Mouse (Mus musculus) embryonic facial prominence, embryonic 14.5 days (tissue): ENCODE results near the gene Camk2g. TPM values are rescaled to one million over a fixed set of nuclear protein-coding genes. Genes with fewer than 3 reads are reported as not detected.

ENCODE experiments used
- ATAC-seq: fragments of 200-750 bp; cut with Nextera tagmentation; 2 replicates; pipeline ENCODE4 v1.8.0; 2017; ENCODE audit warnings: low read depth, moderate number of reproducible peaks, moderate TSS enrichment
- DNase-seq: peaks from one replicate; pipeline ENCODE4 v3.0.0-alpha.2; 2015; ENCODE audit warnings: low spot score
- H3K27ac ChIP-seq: fragments of 300-500 bp; sonication (generic); replicated peaks from 2 replicates; pipeline ENCODE4 v1.5.1; 2014; ENCODE audit warnings: low read depth, mild to moderate bottlenecking, low read length, moderate library complexity
- H3K27me3 ChIP-seq: fragments of 300-500 bp; sonication (generic); replicated peaks from 2 replicates; pipeline ENCODE4 v1.6.1; 2014; ENCODE audit warnings: low read length; ENCODE audit not compliant: control insufficient read depth, insufficient read depth
- H3K36me3 ChIP-seq: fragments of 300-500 bp; sonication (generic); 2 replicates; pipeline ENCODE4 v1.6.1; 2014; ENCODE audit warnings: low read length, mixed read lengths; ENCODE audit not compliant: control insufficient read depth, insufficient read depth
- H3K4me1 ChIP-seq: fragments of 300-500 bp; sonication (generic); 2 replicates; pipeline ENCODE4 v1.6.1; 2014; ENCODE audit warnings: antibody characterized with exemption, low read length; ENCODE audit not compliant: control insufficient read depth, insufficient read depth
- H3K4me2 ChIP-seq: fragments of 300-500 bp; sonication (generic); 2 replicates; pipeline ENCODE4 v1.6.1; 2014; ENCODE audit warnings: low read depth, mild to moderate bottlenecking, low read length, moderate library complexity, mixed read lengths
- H3K4me3 ChIP-seq: fragments of 300-500 bp; sonication (generic); 2 replicates; pipeline ENCODE4 v1.5.1; 2014; ENCODE audit warnings: low read depth, mild to moderate bottlenecking, low read length
- H3K9ac ChIP-seq: fragments of 300-500 bp; sonication (generic); 2 replicates; pipeline ENCODE4 v1.6.1; 2014; ENCODE audit warnings: low read depth, mild to moderate bottlenecking, low read length, moderate library complexity, mixed read lengths
- H3K9me3 ChIP-seq: fragments of 300-500 bp; sonication (generic); 2 replicates; pipeline ENCODE4 v1.6.1; 2016; ENCODE audit warnings: low read length; ENCODE audit not compliant: control insufficient read depth
- WGBS: fragments of 180-500 bp; shearing (Covaris S2); extraction: QIAGEN DNeasy Blood & Tissue Kit; methylation state at CpG from one replicate; pipeline ENCODE4 v1.1.7; 2014; 5-methylcytosine and 5-hydroxymethylcytosine counted together
- polyA plus RNA-seq: library from polyadenylated mRNA; unstranded; fragments of >200 nt; fragmentation: Nextera tagmentation; extraction: Ambion mirVana; gene quantifications from 2 replicates; pipeline ENCODE4 v1.2.1, GENCODE M21; 2014

Camk2g gene
- polyA plus RNA-seq, 1 experiment from 2014 or later = 54.6 TPM

DNA sequence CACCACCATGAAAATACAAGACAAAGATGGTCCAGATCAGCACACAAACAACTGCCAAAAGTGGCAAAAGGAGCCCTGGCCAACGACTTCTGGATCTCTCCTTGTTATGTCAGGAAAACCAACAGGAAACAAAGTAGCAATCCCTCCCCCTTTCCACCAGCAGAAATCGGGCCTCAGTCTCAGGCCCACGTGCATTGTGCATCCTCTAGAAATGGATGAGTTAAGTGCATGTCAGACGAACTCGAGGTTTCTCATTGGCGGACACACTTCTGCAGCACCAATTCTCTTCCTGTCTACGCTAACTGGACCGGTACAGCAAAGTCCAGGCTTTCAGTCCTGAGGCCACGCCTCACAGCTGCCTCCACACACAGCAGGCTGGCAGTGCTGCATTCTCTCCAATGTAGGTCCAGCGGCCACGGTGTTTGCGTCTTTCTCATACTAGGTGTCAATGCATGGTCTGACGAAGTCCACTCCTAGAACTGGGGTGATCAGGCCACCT lies 57.9 kb downstream of the Camk2g start:
- H3K4me3 ChIP-seq = no peak overlapping the region
- peaks cover 59% of the 10 kb centered on the region for H3K36me3 ChIP-seq
- no peaks in the 10 kb centered on the region for H3K9me3 ChIP-seq
- H3K4me1 ChIP-seq = peaks cover 14% of the 10 kb centered on the region
- no peak for ATAC-seq
- no peak for DNase-seq
- WGBS = 84% methylated on average over 13 of the region's 13 CpGs
- H3K9ac ChIP-seq = no peak overlapping the region
- H3K4me2 ChIP-seq = no peak overlapping the region
- H3K27me3 ChIP-seq = no peaks in the 10 kb centered on the region
- H3K27ac ChIP-seq = no peak overlapping the region

DNA sequence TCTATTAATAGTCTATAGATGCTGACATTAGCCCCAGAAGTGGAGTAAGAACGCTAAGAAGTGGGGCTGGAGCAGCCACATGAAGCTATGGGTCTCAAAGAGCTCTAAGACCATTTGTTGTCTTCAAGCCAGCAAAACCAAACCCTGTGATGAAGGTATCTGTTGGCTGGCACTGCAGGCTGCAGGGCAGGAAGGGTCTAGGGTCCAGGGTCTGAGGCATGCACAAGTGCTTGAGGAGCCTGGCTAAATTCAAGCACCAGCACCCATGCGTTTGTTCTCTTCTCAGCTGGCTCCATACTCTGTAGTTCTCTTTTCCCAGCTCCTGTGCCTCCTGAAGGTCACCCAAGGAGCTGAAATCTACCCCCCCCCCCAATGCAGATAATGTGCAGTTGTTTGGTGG lies 58.8 kb downstream of the Camk2g start:
- H3K4me2 ChIP-seq = peak overlapping the region; percentile 66; the same call in 1 of the 2 replicates
- DNase-seq = no peak

DNA sequence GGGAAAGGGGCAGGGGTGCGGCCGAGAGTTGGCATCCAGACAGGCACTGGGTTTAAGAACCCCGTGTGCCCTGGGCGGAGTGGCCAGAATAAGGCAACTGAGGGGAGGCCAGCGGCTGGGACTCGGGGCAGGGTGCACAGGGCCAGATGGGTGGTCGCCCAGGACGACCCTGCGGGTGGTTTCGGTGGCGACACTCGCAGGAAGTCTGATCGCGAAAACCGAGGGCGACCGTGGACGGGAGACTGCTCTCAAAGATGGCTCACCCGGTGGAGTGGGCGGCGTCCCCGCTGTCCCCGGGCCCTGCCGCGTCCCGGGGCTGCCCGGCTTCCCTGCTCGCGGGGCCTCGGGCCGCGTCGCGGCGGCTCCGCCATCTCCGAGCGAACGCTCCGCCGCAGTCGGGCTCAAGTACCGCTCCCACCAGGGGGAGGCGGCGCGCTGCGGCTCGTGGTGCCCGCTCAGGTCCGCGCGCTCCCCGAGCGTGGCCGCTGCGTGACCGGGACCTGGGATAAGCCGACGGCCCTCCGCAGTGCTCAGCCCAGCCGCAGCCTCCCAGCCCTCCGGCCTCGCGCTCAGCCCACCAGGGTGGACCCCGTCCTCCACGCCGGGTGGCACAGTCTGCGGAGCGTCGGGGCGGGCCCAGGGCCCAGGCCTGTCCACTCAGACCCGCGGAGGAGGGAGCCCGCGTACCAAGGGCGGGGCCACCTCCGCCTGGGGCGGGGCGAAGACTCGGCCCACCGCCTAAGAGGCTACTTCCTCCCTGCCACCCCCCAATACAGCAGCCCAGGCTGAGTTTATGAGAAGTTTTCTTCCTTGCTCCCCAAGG lies 59.7 kb downstream of the Camk2g start, which contains the start of gene Ndst2:
Gene Ndst2, minus strand, starts transcription at position 611 of the 823 bp plus-strand sequence.
- ATAC-seq (peak; percentile 99), DNase-seq (peak; percentile 96)
- Histone ChIP-seq H3K9ac (peak within 1 kb of the TSS; percentile 95), H3K27ac (peak within 1 kb of the TSS; percentile 88), H3K9me3 (no peaks in the 10 kb centered on the region), H3K4me1 (peaks cover 13% of the 10 kb centered on the region), H3K36me3 (peaks cover 70% of the 10 kb centered on the region), H3K27me3 (no peaks in the 10 kb centered on the region), H3K4me3 (peak within 1 kb of the TSS; percentile 84), H3K4me2 (peak within 1 kb of the TSS; percentile 66)
- WGBS = under 1% methylated on average over 24 of the region's 81 CpGs

More for the DNA sequence above, 58.8 kb downstream of the Camk2g start:
- H3K4me3 ChIP-seq = peak overlapping the region; percentile 84
- peaks cover 67% of the 10 kb centered on the region for H3K36me3 ChIP-seq
- no peaks in the 10 kb centered on the region for H3K27me3 ChIP-seq
- peaks cover 13% of the 10 kb centered on the region for H3K4me1 ChIP-seq
- H3K9ac ChIP-seq = no peak overlapping the region
- WGBS = 64% methylated on average over 2 of the region's 2 CpGs
- peak overlapping the region; percentile 88 for H3K27ac ChIP-seq
- no peak for ATAC-seq
- H3K9me3 ChIP-seq = no peaks in the 10 kb centered on the region

DNA sequence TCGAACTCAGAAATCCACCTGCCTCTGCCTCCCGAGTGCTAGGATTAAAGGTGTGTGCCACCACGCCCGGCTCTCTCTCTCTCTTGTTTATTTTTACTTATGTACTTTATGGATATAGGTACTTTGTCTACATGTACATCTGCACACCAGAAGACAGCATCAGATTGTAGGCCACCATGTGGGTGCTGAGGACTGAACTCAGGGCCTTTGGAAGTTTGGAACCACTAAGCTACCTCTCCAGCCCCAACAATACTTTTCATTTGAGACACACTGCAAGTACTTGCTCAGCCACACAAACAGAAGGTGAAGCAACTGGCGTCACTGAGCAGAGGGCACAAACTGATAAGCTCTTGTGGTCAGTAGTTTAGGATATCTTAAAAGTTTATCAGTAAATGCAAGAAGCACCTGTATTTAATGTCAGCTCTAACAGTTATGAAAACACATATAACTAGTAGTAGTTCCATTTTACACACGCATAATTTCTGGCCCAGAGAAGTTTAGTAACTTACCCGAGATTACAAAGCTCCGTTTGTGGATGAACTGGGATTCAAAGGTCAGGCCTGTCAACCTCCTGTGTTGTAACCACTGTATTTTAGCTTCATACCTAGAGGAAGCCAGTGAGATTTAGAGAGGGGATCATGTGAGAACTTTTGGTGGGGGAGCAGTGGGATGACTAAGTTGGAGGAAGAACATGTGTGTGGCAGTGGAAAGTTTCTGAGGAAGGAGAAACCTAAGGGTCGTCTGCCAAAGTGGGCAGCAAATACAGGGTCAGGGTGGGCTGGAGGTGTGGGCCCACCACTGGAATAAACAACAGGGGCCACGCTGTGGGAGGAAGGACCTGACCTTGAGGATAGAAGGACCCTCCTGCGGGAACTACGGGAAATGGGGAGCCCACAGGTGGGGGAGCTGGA lies 60.6 kb downstream of the Camk2g start:
- Histone ChIP-seq H3K4me2 (peak overlapping the region; percentile 66), H3K9ac (peak overlapping the region; percentile 95), H3K36me3 (peaks cover 70% of the 10 kb centered on the region), H3K9me3 (no peaks in the 10 kb centered on the region), H3K4me3 (peak overlapping the region; percentile 84), H3K4me1 (peaks cover 13% of the 10 kb centered on the region), H3K27ac (peak overlapping the region; percentile 88), H3K27me3 (no peaks in the 10 kb centered on the region)
- ATAC-seq (no peak), DNase-seq (no peak)
- 46% methylated on average over 12 of the region's 12 CpGs for WGBS

DNA sequence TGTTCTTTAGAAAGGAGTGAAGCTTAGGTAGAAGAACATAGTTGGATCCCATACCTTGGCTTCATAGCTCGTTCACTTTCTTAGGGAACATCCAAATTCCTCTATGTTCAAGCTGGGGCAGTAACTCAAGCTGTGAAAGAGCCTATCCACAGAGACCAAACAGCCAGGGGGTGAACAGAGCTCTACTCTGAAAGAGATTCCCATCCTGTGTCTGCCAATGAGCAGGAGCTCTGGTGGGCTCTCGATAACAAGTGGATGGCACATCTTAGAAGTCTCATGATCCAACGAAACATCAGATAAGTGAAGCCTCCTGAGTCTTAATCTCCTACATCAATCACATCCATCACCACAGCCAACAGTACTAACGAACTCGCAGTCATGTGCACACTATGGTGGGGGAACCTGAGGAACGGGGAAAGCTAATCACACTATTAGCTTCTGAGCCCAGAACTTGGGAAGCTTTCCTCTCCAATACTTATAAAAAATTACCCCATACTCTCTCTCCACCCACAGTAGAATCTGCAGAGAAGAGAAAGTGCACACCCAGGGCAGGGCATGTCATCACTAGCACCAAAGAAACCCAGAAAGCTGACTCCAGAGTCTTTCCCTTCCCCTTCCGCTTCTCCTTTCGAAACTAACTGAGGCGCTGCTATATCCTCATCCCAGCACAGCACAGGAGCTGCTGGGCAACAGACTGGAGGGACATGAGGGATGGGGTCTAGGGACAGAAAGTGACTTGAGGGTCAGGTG lies 62.9 kb downstream of the Camk2g start:
- ATAC-seq = no peak
- Histone ChIP-seq H3K27me3 (no peaks in the 10 kb centered on the region), H3K36me3 (peaks cover 76% of the 10 kb centered on the region), H3K4me1 (peaks cover 13% of the 10 kb centered on the region), H3K27ac (no peak overlapping the region), H3K4me2 (no peak overlapping the region), H3K4me3 (no peak overlapping the region), H3K9ac (no peak overlapping the region), H3K9me3 (no peaks in the 10 kb centered on the region)
- WGBS = 85% methylated on average over 9 of the region's 9 CpGs
- DNase-seq = no peak

DNA sequence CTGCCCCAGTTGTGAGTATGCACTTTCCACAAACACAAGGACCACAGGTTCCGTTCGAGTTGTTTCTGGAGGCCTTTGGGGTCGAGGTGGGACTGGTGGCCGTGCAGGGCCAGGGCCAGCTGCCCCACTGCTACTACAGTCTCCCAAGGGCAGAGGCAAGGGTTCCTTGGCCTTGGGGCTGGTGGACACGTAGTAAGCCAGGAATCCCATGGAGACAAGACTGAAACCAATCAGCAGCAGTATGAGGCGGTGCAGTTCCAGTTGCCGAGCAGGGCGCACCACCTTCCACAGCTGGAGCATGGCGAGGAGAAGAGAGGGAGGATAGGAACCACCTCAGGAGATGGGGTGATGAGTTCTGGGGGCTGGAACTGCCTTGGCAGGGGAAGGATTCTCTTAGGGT lies 64.0 kb downstream of the Camk2g start:
- Histone ChIP-seq H3K4me2 (no peak overlapping the region), H3K36me3 (peaks cover 77% of the 10 kb centered on the region), H3K27ac (no peak overlapping the region), H3K27me3 (no peaks in the 10 kb centered on the region), H3K4me1 (peaks cover 9% of the 10 kb centered on the region), H3K4me3 (no peak overlapping the region), H3K9ac (no peak overlapping the region), H3K9me3 (no peaks in the 10 kb centered on the region)
- DNase-seq (no peak), ATAC-seq (no peak)
- 91% methylated on average over 9 of the region's 9 CpGs for WGBS

DNA sequence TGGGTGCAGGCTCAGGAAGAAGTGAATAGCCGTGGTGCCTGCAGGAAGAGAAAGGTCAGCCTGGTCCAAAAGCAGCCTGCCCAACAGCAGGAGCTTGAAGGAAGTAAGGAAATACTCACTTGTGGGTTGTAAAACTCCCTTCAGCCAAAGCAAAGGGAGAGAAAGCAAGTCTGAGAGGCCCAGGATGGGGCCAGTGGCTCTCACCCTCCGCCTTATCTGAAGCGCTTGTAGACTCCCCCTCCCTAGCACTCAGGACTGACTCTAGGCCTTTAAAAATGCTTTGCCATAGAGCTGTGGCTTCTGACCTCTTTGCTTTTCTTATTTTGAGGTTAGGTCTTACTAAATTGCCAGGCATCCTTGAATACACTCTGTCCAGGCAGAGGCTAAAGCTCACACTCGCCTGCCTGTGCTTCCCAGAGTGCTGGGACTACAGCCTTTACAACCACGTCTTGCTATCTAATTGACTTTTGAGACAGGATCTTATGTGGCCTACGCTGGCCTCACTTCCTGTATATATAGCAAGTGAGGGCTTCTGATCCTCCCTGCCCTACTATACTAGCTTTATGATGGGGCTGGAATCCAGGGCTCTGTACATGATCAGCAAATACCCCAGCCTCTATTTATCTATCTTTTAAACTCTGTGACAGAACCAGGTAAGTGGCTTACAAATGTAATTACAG lies 68.1 kb downstream of the Camk2g start:
- WGBS = 85% methylated on average over 6 of the region's 6 CpGs
- H3K4me3 ChIP-seq = no peak overlapping the region
- H3K27ac ChIP-seq = no peak overlapping the region
- DNase-seq (no peak), ATAC-seq (no peak)
- H3K9ac ChIP-seq = no peak overlapping the region
- H3K4me1 ChIP-seq = no peaks in the 10 kb centered on the region
- no peaks in the 10 kb centered on the region for H3K9me3 ChIP-seq
- no peaks in the 10 kb centered on the region for H3K27me3 ChIP-seq
- H3K4me2 ChIP-seq = no peak overlapping the region
- peaks cover 98% of the 10 kb centered on the region for H3K36me3 ChIP-seq
